Mouse (Mus musculus) bone marrow, adult 2 months (tissue): ENCODE results near the gene Prkch.

Source experiments
- CTCF ChIP-seq: fragments of 200-500 bp; IDR thresholded peaks from 2 replicates; pipeline ENCODE4 v1.5.1; 2011; ENCODE audit warnings: low read length, control low read depth; ENCODE audit not compliant: control insufficient read depth, insufficient read depth
- POLR2A ChIP-seq: fragments of 200-500 bp; IDR thresholded peaks from 2 replicates; pipeline ENCODE4 v1.6.1; 2011; ENCODE audit warnings: low read depth, mild to moderate bottlenecking, control low read depth, low read length, borderline replicate concordance; ENCODE audit not compliant: control insufficient read depth

GRCm38 (mm10) chr12:73547646-73548045, 37.0 kb upstream of the Prkch start:
- no peak for TF ChIP-seq POLR2A
- TF ChIP-seq CTCF, result no peak
